ENCODE assay signal across 9 mouse cellular contexts in the genomic region with DNA sequence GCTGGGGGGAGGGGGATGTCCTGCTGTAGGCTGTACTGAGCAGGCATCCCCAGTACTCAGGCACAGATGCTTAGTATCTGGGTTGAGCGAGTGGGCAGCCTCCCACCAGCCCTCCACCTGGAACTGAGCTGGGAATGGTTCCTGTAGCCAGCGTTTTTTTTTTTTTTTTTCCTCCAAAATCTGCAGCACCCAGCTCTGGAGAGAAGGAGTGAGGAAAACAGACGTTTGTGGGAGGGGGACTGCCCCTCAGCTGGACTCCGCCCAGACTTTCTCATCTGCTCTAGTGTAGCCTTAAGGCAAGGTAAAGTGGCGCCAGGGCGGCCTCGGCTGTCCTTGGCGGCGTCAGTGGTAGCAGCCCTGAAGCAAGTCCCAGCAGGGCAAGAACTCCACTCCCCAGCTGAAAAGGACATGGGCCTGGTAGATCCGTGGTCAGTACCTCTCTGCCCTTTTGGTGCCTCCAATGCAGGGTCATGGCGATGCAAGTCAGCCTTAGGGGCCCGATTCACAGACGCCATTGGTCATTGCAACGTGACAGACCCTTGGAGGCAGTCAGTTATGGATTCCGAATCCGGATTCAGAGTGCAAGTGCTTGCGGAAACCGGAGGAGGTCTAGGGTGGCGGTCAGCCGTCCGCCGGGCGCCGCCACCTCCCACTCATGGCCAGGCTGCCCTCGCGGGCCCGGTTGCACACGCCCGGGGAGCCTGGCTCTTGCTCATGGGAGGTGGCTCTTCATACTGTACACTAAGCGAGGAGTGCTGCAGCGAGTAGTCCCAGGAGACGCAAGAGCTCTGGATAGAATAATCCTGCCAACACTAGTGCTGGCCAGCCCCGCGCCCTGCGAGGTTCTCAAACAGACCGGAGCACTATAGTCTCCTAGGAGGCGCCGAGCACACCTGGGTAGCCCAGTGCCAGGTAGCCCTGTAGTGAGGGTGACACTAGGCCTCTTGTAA. TPM values are rescaled to one million over a fixed set of nuclear protein-coding genes. Genes with fewer than 3 reads are reported as not detected.
DNase-seq lines count a peak whose midpoint lies in the region; ATAC-seq and TF ChIP-seq lines count a peak whose summit lies in the region.
"Had no signal": no experiment of that assay in that cellular context is flagged by ENCODE, and none has a peak within 500 bp of the region (broad histone marks: within the 10 kb centered on the region; RNA-seq: fewer than 3 reads in every experiment).

No protein-coding gene starts in this region.

- no peak for TF ChIP-seq CTCF in thymus, adult 2 months (IDR thresholded peaks at IDR 0.05; ENCODE audit: borderline replicate concordance, control insufficient read depth, extremely low read depth, insufficient read depth, low read length, poor library complexity)

- H3K4me3 ChIP-seq in thymus, adult 2 months (ENCODE audit: control insufficient read depth, insufficient read depth, low read length): peak overlapping the region; percentile 68
- H3K4me3 ChIP-seq in embryonic facial prominence, embryonic 14.5 days (ENCODE audit: low read depth, low read length): peak overlapping the region; percentile 74
- H3K4me3 ChIP-seq in heart, embryonic 12.5 days: peak overlapping the region; percentile 68
- peak overlapping the region; percentile 69 for H3K4me3 ChIP-seq in kidney, embryonic 16.5 days (ENCODE audit: low read length)
- H3K4me3 ChIP-seq in liver, embryonic 15.5 days (replicated peaks): peak overlapping the region; percentile 61
- H3K4me3 ChIP-seq in neural tube, embryonic 11.5 days (ENCODE audit: low read depth, low read length): peak overlapping the region; percentile 55

- H3K9ac ChIP-seq in embryonic facial prominence, embryonic 14.5 days (ENCODE audit: low read depth, low read length): peak overlapping the region; percentile 86
- peak overlapping the region; percentile 86 for H3K9ac ChIP-seq in heart, embryonic 12.5 days
- peak overlapping the region; percentile 87 for H3K9ac ChIP-seq in kidney, embryonic 16.5 days (replicated peaks; ENCODE audit: low read length)
- H3K9ac ChIP-seq in liver, embryonic 15.5 days: peak overlapping the region; percentile 51
- peak overlapping the region; percentile 74 for H3K9ac ChIP-seq in neural tube, embryonic 11.5 days (ENCODE audit: low read length)

- no peaks in the 10 kb centered on the region for H3K9me3 ChIP-seq in embryonic facial prominence, embryonic 14.5 days (ENCODE audit: control insufficient read depth, low read length)
- H3K9me3 ChIP-seq in heart, embryonic 12.5 days (replicated peaks): no peaks in the 10 kb centered on the region
- no peaks in the 10 kb centered on the region for H3K9me3 ChIP-seq in kidney, embryonic 16.5 days (ENCODE audit: low read length)
- no peaks in the 10 kb centered on the region for H3K9me3 ChIP-seq in liver, embryonic 15.5 days (replicated peaks)
- H3K9me3 ChIP-seq in neural tube, embryonic 11.5 days (ENCODE audit: control insufficient read depth, low read length): no peaks in the 10 kb centered on the region

- TF ChIP-seq POLR2A in thymus, adult 2 months (IDR thresholded peaks at IDR 0.05; ENCODE audit: control insufficient read depth, extremely low read depth, insufficient read depth, low read length, poor library complexity): no peak

- peak overlapping the region; percentile 7; the same call in 1 of the 2 replicates for H3K27ac ChIP-seq in thymus, adult 2 months (ENCODE audit: control insufficient read depth, insufficient read depth, low read length)
- H3K27ac ChIP-seq in embryonic facial prominence, embryonic 14.5 days (replicated peaks; ENCODE audit: low read depth, low read length): peak overlapping the region; percentile 82
- peak overlapping the region; percentile 86 for H3K27ac ChIP-seq in heart, embryonic 12.5 days (ENCODE audit: poor library complexity, severe bottlenecking)
- H3K27ac ChIP-seq in kidney, embryonic 16.5 days (ENCODE audit: low read length): peak overlapping the region; percentile 79
- peak overlapping the region; percentile 71; the same call in 1 of the 2 replicates for H3K27ac ChIP-seq in liver, embryonic 15.5 days (replicated peaks)
- no peak overlapping the region for H3K27ac ChIP-seq in neural tube, embryonic 11.5 days (ENCODE audit: low read depth, low read length)

- no peak for DNase-seq in thymus, adult 2 months
- DNase-seq in thymus, postnatal 4 days: no peak
- DNase-seq in embryonic facial prominence, embryonic 14.5 days (ENCODE audit: low spot score): peak; percentile 76
- peak; percentile 45 for DNase-seq in neural tube, embryonic 11.5 days (ENCODE audit: low spot score)
- no peak for DNase-seq in adipocyte (ENCODE audit: low spot score)

- H3K4me1 ChIP-seq in thymus, adult 2 months (replicated peaks; ENCODE audit: control insufficient read depth, insufficient read depth, low read length): peaks cover 16% of the 10 kb centered on the region
- H3K4me1 ChIP-seq in embryonic facial prominence, embryonic 14.5 days (ENCODE audit: control insufficient read depth, insufficient read depth, low read length): peaks cover 41% of the 10 kb centered on the region
- peaks cover 67% of the 10 kb centered on the region for H3K4me1 ChIP-seq in heart, embryonic 12.5 days (replicated peaks)
- peaks cover 57% of the 10 kb centered on the region for H3K4me1 ChIP-seq in kidney, embryonic 16.5 days (ENCODE audit: insufficient read depth, low read length)
- H3K4me1 ChIP-seq in liver, embryonic 15.5 days (replicated peaks): peaks cover 41% of the 10 kb centered on the region
- H3K4me1 ChIP-seq in neural tube, embryonic 11.5 days (ENCODE audit: control insufficient read depth, insufficient read depth, low read length): peaks cover 12% of the 10 kb centered on the region

- no peaks in the 10 kb centered on the region for H3K27me3 ChIP-seq in thymus, adult 2 months (ENCODE audit: control insufficient read depth, insufficient read depth, low read length)
- no peaks in the 10 kb centered on the region for H3K27me3 ChIP-seq in embryonic facial prominence, embryonic 14.5 days (replicated peaks; ENCODE audit: control insufficient read depth, insufficient read depth, low read length)
- no peaks in the 10 kb centered on the region for H3K27me3 ChIP-seq in heart, embryonic 12.5 days (replicated peaks)
- H3K27me3 ChIP-seq in kidney, embryonic 16.5 days (ENCODE audit: insufficient read depth, low read length): no peaks in the 10 kb centered on the region
- peaks cover 39% of the 10 kb centered on the region for H3K27me3 ChIP-seq in liver, embryonic 15.5 days
- peaks cover 18% of the 10 kb centered on the region for H3K27me3 ChIP-seq in neural tube, embryonic 11.5 days (ENCODE audit: control insufficient read depth, insufficient read depth, low read length)
- H3K27me3 ChIP-seq: Patski had no signal

- no peaks in the 10 kb centered on the region for H3K36me3 ChIP-seq in thymus, adult 2 months (ENCODE audit: control insufficient read depth, insufficient read depth, low read length)
- H3K36me3 ChIP-seq in embryonic facial prominence, embryonic 14.5 days (ENCODE audit: control insufficient read depth, insufficient read depth, low read length): no peaks in the 10 kb centered on the region
- no peaks in the 10 kb centered on the region for H3K36me3 ChIP-seq in heart, embryonic 12.5 days
- H3K36me3 ChIP-seq in kidney, embryonic 16.5 days (ENCODE audit: insufficient read depth, low read length): no peaks in the 10 kb centered on the region
- H3K36me3 ChIP-seq in liver, embryonic 15.5 days (replicated peaks): no peaks in the 10 kb centered on the region
- H3K36me3 ChIP-seq in neural tube, embryonic 11.5 days (ENCODE audit: control insufficient read depth, insufficient read depth, low read length): no peaks in the 10 kb centered on the region

- H3K4me2 ChIP-seq in embryonic facial prominence, embryonic 14.5 days (ENCODE audit: low read depth, low read length): peak overlapping the region; percentile 98
- H3K4me2 ChIP-seq in heart, embryonic 12.5 days: peak overlapping the region; percentile 90
- peak overlapping the region; percentile 90 for H3K4me2 ChIP-seq in kidney, embryonic 16.5 days (replicated peaks; ENCODE audit: low read depth, low read length)
- H3K4me2 ChIP-seq in liver, embryonic 15.5 days: peak overlapping the region; percentile 75
- peak overlapping the region; percentile 98 for H3K4me2 ChIP-seq in neural tube, embryonic 11.5 days (ENCODE audit: low read depth)

- WGBS in thymus, adult 2 months: 71% methylated on average over 38 of the region's 38 CpGs
- WGBS in embryonic facial prominence, embryonic 14.5 days: 6% methylated on average over 37 of the region's 38 CpGs
- 6% methylated on average over 38 of the region's 38 CpGs for WGBS in heart, embryonic 12.5 days
- 4% methylated on average over 38 of the region's 38 CpGs for WGBS in kidney, embryonic 16.5 days
- WGBS in liver, embryonic 15.5 days (ENCODE audit: insufficient replicate concordance): 13% methylated on average over 38 of the region's 38 CpGs
- 3% methylated on average over 38 of the region's 38 CpGs for WGBS in neural tube, embryonic 11.5 days

- ATAC-seq in embryonic facial prominence, embryonic 14.5 days (ENCODE audit: low read depth): peak; percentile 54
- ATAC-seq in heart, embryonic 12.5 days (ENCODE audit: insufficient number of reproducible peaks, low FRiP score): peak; percentile 26
- ATAC-seq in kidney, embryonic 16.5 days (ENCODE audit: low FRiP score, low TSS enrichment): peak; percentile 53
- peak; percentile 41 for ATAC-seq in liver, embryonic 15.5 days (ENCODE audit: insufficient read depth)
- peak; percentile 42 for ATAC-seq in neural tube, embryonic 11.5 days (ENCODE audit: insufficient read depth, low FRiP score, low TSS enrichment)

RNA-seq across cellular contexts. Expression of gene Pwwp2b, which starts 1.1 kb away (rescaled TPM):
- 6.3 and 7.4 TPM in 2 replicates for polyA plus RNA-seq in thymus, adult 2 months (2012; rRNA removed)
- 11.0 and 11.6 TPM in 2 replicates for polyA plus RNA-seq in embryonic facial prominence, embryonic 14.5 days (2014; fragmentation: Nextera tagmentation; extraction: Ambion mirVana)
- 8.0 and 9.2 TPM in 2 replicates for polyA plus RNA-seq in heart, embryonic 12.5 days (2016; fragmentation: Nextera tagmentation; extraction: Ambion mirVana)
- polyA plus RNA-seq in kidney, embryonic 16.5 days (2015; fragmentation: Nextera tagmentation; extraction: Ambion mirVana): 9.1 and 10.6 TPM in 2 replicates
- polyA plus RNA-seq in liver, embryonic 15.5 days (2015; fragmentation: Nextera tagmentation; extraction: Ambion mirVana): 1.5 and 1.6 TPM in 2 replicates
- polyA plus RNA-seq in neural tube, embryonic 11.5 days (2014; fragmentation: Nextera tagmentation; extraction: Ambion mirVana): 4.2 and 4.7 TPM in 2 replicates

RNA-seq across cellular contexts. Expression of gene Stk32c, which starts 34.1 kb away (rescaled TPM):
- 1.3 and 1.7 TPM in 2 replicates for polyA plus RNA-seq in thymus, adult 2 months (2012; rRNA removed)
- 0.11 and 0.35 TPM in 2 replicates for polyA plus RNA-seq in embryonic facial prominence, embryonic 14.5 days (2014; fragmentation: Nextera tagmentation; extraction: Ambion mirVana)
- polyA plus RNA-seq in heart, embryonic 12.5 days (2016; fragmentation: Nextera tagmentation; extraction: Ambion mirVana): 0.08 TPM in 1 of 2 replicates, not detected in the other
- 0.26 and 0.39 TPM in 2 replicates for polyA plus RNA-seq in kidney, embryonic 16.5 days (2015; fragmentation: Nextera tagmentation; extraction: Ambion mirVana)
- not detected in 2 replicates for polyA plus RNA-seq in liver, embryonic 15.5 days (2015; fragmentation: Nextera tagmentation; extraction: Ambion mirVana)
- 0.46 and 1.1 TPM in 2 replicates for polyA plus RNA-seq in neural tube, embryonic 11.5 days (2014; fragmentation: Nextera tagmentation; extraction: Ambion mirVana)

RNA-seq across cellular contexts. Expression of gene Lrrc27, which starts 34.4 kb away (rescaled TPM):
- 3.9 and 4.0 TPM in 2 replicates for polyA plus RNA-seq in thymus, adult 2 months (2012; rRNA removed)
- polyA plus RNA-seq in embryonic facial prominence, embryonic 14.5 days (2014; fragmentation: Nextera tagmentation; extraction: Ambion mirVana): 3.2 and 3.3 TPM in 2 replicates
- polyA plus RNA-seq in heart, embryonic 12.5 days (2016; fragmentation: Nextera tagmentation; extraction: Ambion mirVana): 2.7 and 3.4 TPM in 2 replicates
- 2.8 and 3.3 TPM in 2 replicates for polyA plus RNA-seq in kidney, embryonic 16.5 days (2015; fragmentation: Nextera tagmentation; extraction: Ambion mirVana)
- polyA plus RNA-seq in liver, embryonic 15.5 days (2015; fragmentation: Nextera tagmentation; extraction: Ambion mirVana): 0.54 and 1.2 TPM in 2 replicates
- 5.1 and 7.9 TPM in 2 replicates for polyA plus RNA-seq in neural tube, embryonic 11.5 days (2014; fragmentation: Nextera tagmentation; extraction: Ambion mirVana)

Comparison
In these comparisons a context has a peak if more than half of its experiments do, and no peak if none do; other contexts are left out.
1. DNase-seq: peak in embryonic facial prominence, embryonic 14.5 days (single experiment) and neural tube, embryonic 11.5 days (single experiment); none in thymus, adult 2 months (single experiment), thymus, postnatal 4 days (single experiment) and adipocyte (single experiment).
2. Peak in every context shown above with its lines, with median percentiles within 50 percentile points of each other: H3K4me3 ChIP-seq, ATAC-seq, H3K4me2 ChIP-seq and H3K9ac ChIP-seq.